Mouse (Mus musculus) neural tube, embryonic 12.5 days (tissue): Measurements from ENCODE around the gene Tmcc1. TPM values are rescaled to one million over a fixed set of nuclear protein-coding genes. Genes with fewer than 3 reads are reported as not detected.

Experiments used
- ATAC-seq: fragments of 200-750 bp; cut with Nextera tagmentation; 2 replicates; pipeline ENCODE4 v1.8.0; 2017; ENCODE audit warnings: low read depth, mild to moderate bottlenecking, moderate TSS enrichment, moderate library complexity; ENCODE audit not compliant: low FRiP score
- H3K27ac ChIP-seq: fragments of 300-500 bp; sonication (generic); 2 replicates; pipeline ENCODE4 v1.5.1; 2016
- H3K27me3 ChIP-seq: fragments of 300-500 bp; sonication (generic); replicated peaks from 2 replicates; pipeline ENCODE4 v1.6.1; 2016; ENCODE audit warnings: mild to moderate bottlenecking
- H3K36me3 ChIP-seq: fragments of 300-500 bp; sonication (generic); 2 replicates; pipeline ENCODE4 v1.6.1; 2016; ENCODE audit warnings: mild to moderate bottlenecking
- H3K4me1 ChIP-seq: fragments of 300-500 bp; sonication (generic); 2 replicates; pipeline ENCODE4 v1.6.1; 2016
- H3K4me2 ChIP-seq: fragments of 300-500 bp; sonication (generic); replicated peaks from 2 replicates; pipeline ENCODE4 v1.6.1; 2016; ENCODE audit warnings: mild to moderate bottlenecking
- H3K4me3 ChIP-seq: fragments of 300-500 bp; sonication (generic); 2 replicates; pipeline ENCODE4 v1.5.1; 2016
- H3K9ac ChIP-seq: fragments of 300-500 bp; sonication (generic); 2 replicates; pipeline ENCODE4 v1.6.1; 2016; ENCODE audit warnings: mild to moderate bottlenecking
- H3K9me3 ChIP-seq: fragments of 300-500 bp; sonication (generic); 2 replicates; pipeline ENCODE4 v1.6.1; 2016; ENCODE audit warnings: mild to moderate bottlenecking
- WGBS: fragments of 180-500 bp; shearing (Covaris S2); methylation state at CpG from one replicate; pipeline ENCODE4 v1.1.7; 2016; 5-methylcytosine and 5-hydroxymethylcytosine counted together
- polyA plus RNA-seq: library from polyadenylated mRNA; unstranded; fragments of >200 nt; fragmentation: Nextera tagmentation; extraction: Ambion mirVana; gene quantifications from 2 replicates; pipeline ENCODE4 v1.2.1, GENCODE M21; 2016

Tmcc1 gene
- polyA plus RNA-seq, 1 experiment from 2014 or later: 27.1 TPM

DNA sequence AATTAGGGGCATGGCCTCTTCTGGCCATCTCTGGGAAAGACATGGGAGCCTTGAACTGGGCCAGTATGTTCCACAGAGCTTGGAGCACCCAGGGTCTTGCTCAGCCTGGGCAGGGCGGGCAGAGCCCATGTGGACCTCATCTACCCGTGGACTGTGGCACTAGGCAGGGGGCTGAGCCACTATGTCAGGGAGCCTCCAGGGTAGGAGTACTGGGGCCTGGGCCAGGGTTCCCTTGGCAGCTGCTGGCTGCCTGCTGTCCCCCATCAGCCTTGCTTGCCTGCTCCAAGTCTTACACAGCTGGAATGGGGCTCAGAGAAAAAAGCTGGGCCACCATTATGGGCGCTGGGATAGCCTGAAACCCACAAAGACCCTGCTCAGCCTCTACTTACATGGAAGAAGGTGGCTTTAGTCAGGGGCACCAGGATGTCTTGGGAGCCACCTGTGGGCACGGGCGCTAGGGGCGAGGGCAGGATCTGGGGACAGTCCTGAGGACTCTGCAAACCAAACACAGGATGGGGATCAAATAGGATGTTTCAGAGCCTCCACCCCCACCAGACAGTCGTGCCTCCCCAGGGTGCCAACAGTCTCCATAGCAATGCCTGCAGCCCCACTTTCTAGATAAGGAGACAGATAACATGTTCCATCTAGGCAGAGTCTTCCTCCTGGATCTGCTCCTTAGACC, 221.1 kb downstream of the Tmcc1 start:
- no peak for ATAC-seq
- no peak overlapping the region for H3K4me3 ChIP-seq
- no peak overlapping the region for H3K27ac ChIP-seq
- no peak overlapping the region for H3K9ac ChIP-seq
- no peaks in the 10 kb centered on the region for H3K27me3 ChIP-seq
- no peaks in the 10 kb centered on the region for H3K9me3 ChIP-seq
- H3K36me3 ChIP-seq: 0 out of 2 replicates have a peak, but pooled peaks cover 4% of the 10 kb centered on the region
- 83% methylated on average over 7 of the region's 7 CpGs for WGBS
- H3K4me1 ChIP-seq: peaks cover 23% of the 10 kb centered on the region
- no peak overlapping the region for H3K4me2 ChIP-seq

DNA sequence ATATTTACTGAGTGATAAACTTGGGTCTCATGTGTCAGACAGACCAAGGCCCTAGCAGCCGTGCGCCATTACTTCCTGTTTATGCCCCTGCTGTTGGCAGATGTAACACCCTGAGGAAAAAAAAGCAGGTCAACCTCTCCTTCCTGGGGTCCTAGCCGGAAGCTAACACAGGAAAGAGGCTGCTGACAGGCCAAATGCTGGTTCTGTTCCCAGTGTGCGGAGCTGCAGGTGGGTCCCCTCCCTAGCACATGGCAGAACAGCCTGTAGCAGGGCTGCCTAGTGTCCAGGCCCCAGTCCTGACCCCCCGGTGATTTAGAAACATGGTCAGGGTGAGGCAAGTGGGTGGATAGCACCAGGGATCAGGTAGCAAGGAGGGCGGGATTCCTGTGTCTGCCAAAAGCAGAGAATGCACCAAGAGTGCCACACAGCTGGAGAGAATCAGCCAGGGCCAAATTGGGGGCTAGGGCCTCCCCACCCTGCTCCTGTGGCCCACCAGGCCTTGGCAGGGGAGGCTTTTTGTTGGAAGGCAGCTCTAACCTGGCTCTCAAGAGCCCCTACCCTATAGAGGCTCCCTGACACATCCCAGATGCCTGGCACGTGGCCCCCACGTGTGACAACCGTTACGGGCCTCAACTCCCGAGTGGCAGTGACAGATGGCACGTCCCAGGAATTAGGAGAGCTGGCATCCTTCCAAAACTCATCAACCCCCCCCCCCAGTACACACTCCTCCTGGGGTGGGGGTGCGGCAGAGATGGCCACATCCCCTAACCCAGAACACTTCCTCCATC, 221.8 kb downstream of the Tmcc1 start:
- peaks cover 23% of the 10 kb centered on the region for H3K4me1 ChIP-seq
- no peak overlapping the region for H3K9ac ChIP-seq
- WGBS: 58% methylated on average over 13 of the region's 13 CpGs
- no peak for ATAC-seq
- no peak overlapping the region for H3K4me3 ChIP-seq
- H3K27ac ChIP-seq: no peak overlapping the region
- H3K27me3 ChIP-seq: no peaks in the 10 kb centered on the region
- no peak overlapping the region for H3K4me2 ChIP-seq
- H3K36me3 ChIP-seq: 0 out of 2 replicates have a peak, but pooled peaks cover 4% of the 10 kb centered on the region
- H3K9me3 ChIP-seq: no peaks in the 10 kb centered on the region

DNA sequence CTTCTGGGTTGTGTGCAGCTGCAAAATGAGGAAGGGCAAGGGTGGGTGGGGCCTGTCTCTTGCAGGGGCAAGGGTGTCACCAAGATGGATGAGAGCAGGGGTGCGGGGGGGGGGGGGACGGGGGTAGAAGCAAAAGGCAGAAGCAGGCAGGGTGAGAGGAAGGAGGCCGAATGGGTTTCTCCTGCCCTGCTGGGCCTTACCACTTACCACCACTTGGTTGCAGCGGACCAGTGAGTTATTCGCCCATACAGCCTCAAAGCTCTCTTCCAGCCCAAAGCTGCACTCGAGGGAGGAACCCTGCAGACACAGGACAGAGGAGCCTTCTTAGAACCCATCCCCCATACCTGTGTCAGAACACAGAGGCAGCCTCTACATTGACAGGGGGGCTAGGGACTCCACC, 223.3 kb downstream of the Tmcc1 start:
- Histone ChIP-seq H3K4me2 (no peak overlapping the region), H3K27me3 (no peaks in the 10 kb centered on the region), H3K9ac (no peak overlapping the region), H3K27ac (no peak overlapping the region), H3K9me3 (no peaks in the 10 kb centered on the region), H3K4me1 (peaks cover 23% of the 10 kb centered on the region), H3K4me3 (no peak overlapping the region), H3K36me3 (0 out of 2 replicates have a peak, but pooled peaks cover 4% of the 10 kb centered on the region)
- WGBS: 58% methylated on average over 6 of the region's 6 CpGs
- no peak for ATAC-seq

DNA sequence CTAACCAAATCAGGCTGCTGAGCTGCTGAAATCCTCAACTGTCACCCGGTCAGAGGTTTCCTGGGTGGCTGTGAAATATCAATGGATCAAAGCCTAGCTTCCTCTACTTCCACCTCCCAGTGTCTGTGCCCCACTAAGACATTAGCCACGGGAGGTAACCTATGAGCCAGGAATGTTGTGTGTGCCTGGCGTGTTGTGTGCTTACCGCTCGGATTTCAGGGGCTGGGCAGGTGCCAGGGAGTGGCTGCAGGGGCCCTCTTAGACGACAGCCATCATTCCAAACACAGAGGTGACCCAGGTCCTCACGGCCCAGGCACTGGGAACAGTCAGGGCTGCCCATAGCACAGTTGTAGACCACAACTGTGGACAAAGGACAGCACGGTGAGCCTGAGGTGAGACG, 224.2 kb downstream of the Tmcc1 start:
- Histone ChIP-seq H3K4me1 (peaks cover 23% of the 10 kb centered on the region), H3K4me3 (no peak overlapping the region), H3K9me3 (no peaks in the 10 kb centered on the region), H3K27me3 (no peaks in the 10 kb centered on the region), H3K4me2 (no peak overlapping the region), H3K36me3 (no peaks in the 10 kb centered on the region), H3K27ac (no peak overlapping the region), H3K9ac (no peak overlapping the region)
- no peak for ATAC-seq
- 73% methylated on average over 9 of the region's 9 CpGs for WGBS

DNA sequence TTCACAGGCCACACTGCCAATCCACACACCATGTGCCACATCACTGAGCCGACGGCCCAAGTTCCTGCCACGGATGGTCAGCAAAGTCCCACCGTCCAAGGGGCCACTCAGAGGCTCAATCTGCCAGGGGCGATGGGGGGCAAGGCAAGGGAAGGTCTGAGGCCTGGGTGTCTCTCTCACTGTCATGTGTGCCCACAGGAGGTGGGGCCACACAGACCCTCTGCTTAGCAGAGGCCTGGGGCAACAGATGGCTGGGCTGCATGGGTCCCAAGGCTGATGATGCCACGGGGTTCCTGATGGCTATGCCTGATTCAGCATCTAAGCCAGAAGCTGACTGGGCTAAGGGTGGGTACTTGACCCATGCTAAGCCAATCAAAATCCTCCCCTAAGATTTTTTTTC, 224.6 kb downstream of the Tmcc1 start:
- 0 out of 2 replicates have a peak, but pooled peaks have one; percentile 11 for ATAC-seq
- peaks cover 23% of the 10 kb centered on the region for H3K4me1 ChIP-seq
- 78% methylated on average over 6 of the region's 6 CpGs for WGBS
- no peak overlapping the region for H3K27ac ChIP-seq
- no peak overlapping the region for H3K9ac ChIP-seq
- H3K36me3 ChIP-seq: no peaks in the 10 kb centered on the region
- no peaks in the 10 kb centered on the region for H3K27me3 ChIP-seq
- no peak overlapping the region for H3K4me3 ChIP-seq
- no peaks in the 10 kb centered on the region for H3K9me3 ChIP-seq
- H3K4me2 ChIP-seq: no peak overlapping the region

Other genes starting within 250 kb of the Tmcc1 start
- not detected in 2 replicates for gene H1foo, start 248.5 kb downstream of the Tmcc1 start, polyA plus RNA-seq
- 20.0 and 28.0 TPM in 2 replicates for gene Plxnd1, start 198.5 kb downstream of the Tmcc1 start, polyA plus RNA-seq
- 63.2 and 72.0 TPM in 2 replicates for gene Washc2, start 14.6 kb upstream of the Tmcc1 start, polyA plus RNA-seq
- gene Zfand4, start 70.7 kb upstream of the Tmcc1 start, polyA plus RNA-seq: 6.5 and 7.1 TPM in 2 replicates
- 58.2 and 65.6 TPM in 2 replicates for gene March8, start 144.5 kb upstream of the Tmcc1 start, polyA plus RNA-seq